Mouse (Mus musculus): ENCODE data around the gene Phf21a.

Phf21a gene

DNA sequence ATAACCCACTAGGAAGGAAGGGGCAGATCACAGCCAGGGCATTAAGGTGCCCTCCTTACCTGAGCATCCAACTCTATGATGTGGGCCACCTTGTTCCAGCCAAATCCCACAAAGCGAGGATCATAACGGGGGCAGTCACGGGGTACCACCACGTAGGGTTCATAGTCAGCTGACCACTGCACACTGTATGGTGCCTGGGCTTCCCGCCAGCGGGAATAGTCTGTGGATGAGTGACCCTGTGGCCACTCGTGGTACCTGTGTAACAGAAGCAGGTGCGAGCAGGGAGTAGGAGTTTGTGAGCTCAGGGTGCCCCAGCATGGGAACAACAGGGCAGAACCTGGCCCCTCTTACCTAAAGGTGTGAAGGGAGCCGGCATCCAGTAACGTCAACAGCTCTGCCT is 272.7 kb downstream of the Phf21a start:
- no peak for DNase-seq

DNA sequence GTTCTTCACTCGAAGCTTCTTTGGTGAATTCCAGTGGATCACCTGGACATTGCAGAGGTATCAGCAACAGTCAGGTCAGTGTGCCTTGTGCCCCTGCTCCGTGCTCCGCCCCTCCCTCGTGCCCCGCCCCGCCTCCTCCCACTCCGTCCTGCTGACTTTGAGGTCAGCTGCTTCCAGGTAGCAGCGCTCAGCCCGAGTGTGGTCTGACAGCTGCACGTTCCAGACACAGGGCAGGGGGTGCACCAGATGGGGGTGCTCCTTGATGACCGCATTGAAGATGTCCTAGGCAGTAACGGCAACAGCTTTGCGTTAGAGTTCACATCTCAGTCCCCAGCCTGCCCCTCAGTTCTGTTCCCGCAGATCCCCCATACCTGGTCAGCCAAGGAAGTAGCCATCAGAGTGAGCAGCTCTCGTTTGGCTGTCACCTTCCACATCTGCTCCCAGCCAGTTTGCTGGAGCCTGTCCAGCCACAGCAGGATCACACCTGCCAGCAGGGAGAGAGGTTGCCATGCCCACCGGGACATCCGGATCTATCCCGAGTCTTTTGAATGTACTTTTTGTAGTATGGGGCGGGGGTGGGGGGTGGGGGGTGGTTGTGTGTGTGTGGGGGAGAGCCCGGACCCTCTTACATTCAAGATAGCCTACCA is 274.6 kb downstream of the Phf21a start:
- DNase-seq: no peak

DNA sequence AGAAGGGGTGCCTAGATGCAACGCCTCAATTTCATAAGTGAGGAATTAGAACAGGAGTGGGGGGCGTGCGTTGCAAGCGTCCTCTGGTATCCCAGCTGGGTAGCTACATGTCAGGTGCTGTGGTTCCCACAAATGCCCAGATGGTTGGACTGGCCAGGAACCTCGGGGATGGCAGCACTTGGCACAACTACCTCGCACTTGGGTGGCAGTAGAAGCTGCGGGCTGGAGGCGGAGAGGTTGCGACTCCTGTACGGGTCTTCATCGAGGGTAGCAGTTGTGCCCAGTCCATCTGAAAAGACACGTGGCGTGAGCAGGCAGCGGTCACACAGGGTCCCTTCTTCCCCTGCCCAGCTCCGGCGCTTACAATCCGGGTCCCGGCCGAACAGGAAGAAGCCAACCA is 277.5 kb downstream of the Phf21a start:
- DNase-seq: no peak

- peak; percentile 79 for DNase-seq
These were observed 278.2 kb downstream of the Phf21a start for GRCm38 (mm10) chr2:92370821-92371805.

GRCm38 (mm10) chr2:92371971-92372690 is 279.2 kb downstream of the Phf21a start:
- DNase-seq: peak; percentile 12

- DNase-seq: peak; percentile 72
These were observed 280.0 kb downstream of the Phf21a start for GRCm38 (mm10) chr2:92372767-92373436.

DNA sequence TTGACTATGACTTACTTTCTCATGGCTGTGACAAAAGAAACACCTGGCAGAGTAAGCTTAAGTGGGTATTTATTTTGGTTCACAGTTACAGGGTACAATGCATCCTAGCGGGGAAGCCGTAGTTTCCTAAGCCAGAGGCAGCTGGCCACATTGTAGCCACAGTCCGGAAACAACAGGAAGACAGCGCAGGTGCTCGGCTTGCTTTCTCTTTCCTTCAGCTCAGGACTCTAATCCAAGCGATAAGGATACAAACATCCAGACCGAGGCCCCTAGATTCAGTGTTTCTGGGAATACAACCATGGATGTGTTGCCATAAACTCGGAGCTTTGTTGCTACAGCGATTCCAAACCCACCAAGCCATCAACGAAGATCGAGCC is 280.5 kb downstream of the Phf21a start:
- no peak for DNase-seq

GRCm38 (mm10) chr2:92374514-92374913 is 281.6 kb downstream of the Phf21a start, which contains the start of the genes Pex16 and Large2:
Gene Pex16 (plus strand): TSS chr2:92374676.
Gene Large2 (minus strand): TSS chr2:92374869.
- peak; percentile 31 for DNase-seq

GRCm38 (mm10) chr2:92375099-92375623 is 282.2 kb downstream of the Phf21a start:
- DNase-seq: peak; percentile 94

DNA sequence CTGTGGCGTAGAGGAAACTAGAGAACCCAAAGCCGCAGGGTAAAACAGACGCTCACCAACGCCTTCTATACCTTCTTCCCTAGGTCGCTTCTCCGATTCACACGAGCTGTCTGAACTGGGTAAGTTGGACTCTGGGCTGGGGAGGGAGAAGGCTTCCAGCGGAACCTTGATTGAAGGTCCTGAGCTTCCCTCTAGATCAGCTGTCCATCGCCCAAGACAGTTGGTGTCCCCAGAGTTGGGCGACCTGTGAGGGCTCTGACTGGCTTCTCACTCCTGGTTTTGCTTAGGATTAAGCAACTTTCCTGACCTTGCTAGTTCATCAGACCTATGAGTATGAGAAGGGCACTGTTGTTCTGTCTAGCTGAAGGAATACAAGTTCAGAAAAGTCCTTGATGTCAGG is 282.9 kb downstream of the Phf21a start:
- no peak for DNase-seq

GRCm38 (mm10) chr2:92376300-92376699 is 283.4 kb downstream of the Phf21a start:
- DNase-seq: no peak

DNA sequence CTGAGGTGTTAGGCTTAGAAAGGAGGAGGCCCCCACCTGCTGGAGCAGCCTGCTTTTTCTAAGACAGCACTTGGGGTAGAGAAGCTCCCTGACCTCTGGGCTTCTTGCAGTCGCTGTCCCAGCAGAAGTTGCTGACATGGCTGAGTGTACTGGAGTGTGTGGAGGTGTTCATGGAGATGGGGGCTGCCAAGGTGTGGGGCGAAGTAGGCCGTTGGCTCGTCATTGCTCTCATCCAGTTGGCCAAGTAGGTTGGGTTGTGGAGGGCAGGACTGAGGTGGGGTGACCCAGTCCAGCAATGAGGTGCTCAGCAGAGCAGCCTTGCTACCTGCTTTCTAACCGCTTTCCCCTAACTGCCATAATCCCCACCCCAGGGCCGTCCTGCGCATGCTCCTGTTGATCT is 284.4 kb downstream of the Phf21a start:
- DNase-seq: no peak

DNA sequence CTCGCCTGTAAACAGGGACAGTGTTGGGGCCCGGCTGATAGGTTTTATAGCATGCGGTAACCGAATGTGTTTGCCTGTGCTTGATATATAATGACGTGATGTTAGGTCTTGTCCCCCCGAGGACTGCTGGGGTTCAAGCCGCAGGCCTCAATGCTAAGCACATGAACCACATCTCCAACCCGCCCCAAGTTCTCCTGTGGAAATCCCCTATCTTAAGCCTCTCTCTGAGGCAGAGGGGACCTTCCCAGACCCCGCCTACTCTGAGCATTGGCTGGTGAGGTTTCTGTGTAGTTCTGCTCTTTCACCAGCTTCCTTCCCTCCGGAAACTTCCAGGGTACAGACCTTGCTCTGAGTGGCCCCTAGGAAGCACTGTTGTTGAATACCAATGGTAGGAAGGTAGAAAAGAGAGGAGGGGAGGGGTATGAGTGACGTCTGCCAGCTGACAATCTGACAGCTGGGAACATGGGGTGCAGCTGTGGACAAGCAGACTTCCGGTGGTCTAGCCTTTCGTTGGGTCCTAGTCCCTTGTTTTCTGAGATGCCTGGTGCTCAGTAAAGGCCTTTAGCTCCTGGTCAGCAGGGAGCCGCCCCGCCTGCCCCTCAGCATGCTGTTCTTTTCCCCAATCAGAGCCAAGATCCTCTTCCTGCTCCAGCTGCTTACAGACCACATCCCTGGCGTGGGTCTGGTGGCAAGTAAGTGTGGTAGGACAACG is 287.0 kb downstream of the Phf21a start:
- DNase-seq: no peak

DNA sequence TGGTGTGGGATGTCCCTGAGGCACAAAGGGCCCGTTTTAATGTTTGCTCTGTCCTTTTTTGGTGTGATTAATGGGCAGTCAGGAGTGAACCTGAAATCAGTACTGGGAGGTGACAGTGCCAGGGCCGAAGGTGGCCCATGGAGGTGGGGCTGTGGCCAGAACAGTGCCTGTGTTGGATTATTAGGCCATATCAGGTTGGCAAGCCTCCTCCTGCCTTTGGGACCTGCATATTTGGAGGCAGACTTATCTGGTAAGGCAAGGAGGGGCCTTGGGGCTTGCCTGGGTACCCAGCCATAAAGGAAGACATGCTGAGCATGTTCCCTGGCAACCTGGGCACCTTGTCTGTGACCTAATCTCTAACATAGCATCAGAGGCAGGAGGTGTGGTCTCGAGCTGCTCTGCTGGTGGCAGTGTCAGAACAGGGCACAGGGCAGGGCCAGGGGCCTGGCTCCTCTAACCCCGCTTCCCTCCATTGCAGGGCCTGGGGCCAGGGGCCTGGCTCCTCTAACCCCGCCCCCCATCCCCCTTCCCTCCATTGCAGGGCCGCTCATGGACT is 287.7 kb downstream of the Phf21a start:
- no peak for DNase-seq

DNA sequence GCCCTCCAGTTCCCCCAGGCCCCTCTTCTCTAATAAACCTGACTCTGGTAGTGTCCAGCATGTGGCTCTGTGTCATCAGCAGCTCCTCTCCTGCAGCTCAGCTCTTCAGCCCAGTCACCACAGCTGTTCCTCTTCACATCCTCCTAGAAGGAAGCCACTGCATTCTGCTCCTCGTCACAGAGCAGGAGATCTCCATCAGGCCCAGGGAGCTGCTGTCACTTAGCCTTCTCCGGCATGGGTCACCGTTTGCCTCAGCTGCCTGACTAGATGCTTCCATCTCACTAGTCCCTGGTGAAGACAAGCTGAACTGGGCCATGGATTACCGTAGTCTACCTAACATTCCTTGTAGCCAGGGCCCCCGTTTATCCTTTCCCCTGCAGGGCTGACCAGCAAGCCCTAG is 288.2 kb downstream of the Phf21a start:
- DNase-seq: no peak

- no peak for DNase-seq
These were observed 289.1 kb downstream of the Phf21a start, which contains the start of gene 1700029I15Rik for GRCm38 (mm10) chr2:92381901-92382588. Gene 1700029I15Rik (plus strand): TSS chr2:92382538.

- no peak for DNase-seq
These were observed 289.8 kb downstream of the Phf21a start for GRCm38 (mm10) chr2:92382759-92383158.

DNA sequence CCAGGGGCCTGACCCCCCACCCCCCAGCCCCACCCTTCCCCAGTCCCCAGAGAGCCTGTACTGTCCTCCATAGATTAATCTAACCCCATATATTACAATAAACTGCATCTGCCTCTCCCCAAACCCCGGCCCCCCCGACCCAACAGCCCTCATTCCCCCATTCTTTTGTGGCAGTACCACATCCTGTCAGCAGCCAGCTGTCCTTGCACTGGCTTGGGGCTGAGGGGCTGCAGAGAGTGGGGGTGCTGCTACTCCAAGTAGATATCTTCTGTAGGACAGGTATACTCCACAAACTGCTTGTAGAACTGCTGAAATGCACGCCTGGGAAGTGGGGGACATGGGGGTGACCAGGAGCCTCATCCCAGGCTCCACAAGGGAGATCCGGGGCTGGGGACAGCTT is 291.2 kb downstream of the Phf21a start:
- no peak for DNase-seq

DNA sequence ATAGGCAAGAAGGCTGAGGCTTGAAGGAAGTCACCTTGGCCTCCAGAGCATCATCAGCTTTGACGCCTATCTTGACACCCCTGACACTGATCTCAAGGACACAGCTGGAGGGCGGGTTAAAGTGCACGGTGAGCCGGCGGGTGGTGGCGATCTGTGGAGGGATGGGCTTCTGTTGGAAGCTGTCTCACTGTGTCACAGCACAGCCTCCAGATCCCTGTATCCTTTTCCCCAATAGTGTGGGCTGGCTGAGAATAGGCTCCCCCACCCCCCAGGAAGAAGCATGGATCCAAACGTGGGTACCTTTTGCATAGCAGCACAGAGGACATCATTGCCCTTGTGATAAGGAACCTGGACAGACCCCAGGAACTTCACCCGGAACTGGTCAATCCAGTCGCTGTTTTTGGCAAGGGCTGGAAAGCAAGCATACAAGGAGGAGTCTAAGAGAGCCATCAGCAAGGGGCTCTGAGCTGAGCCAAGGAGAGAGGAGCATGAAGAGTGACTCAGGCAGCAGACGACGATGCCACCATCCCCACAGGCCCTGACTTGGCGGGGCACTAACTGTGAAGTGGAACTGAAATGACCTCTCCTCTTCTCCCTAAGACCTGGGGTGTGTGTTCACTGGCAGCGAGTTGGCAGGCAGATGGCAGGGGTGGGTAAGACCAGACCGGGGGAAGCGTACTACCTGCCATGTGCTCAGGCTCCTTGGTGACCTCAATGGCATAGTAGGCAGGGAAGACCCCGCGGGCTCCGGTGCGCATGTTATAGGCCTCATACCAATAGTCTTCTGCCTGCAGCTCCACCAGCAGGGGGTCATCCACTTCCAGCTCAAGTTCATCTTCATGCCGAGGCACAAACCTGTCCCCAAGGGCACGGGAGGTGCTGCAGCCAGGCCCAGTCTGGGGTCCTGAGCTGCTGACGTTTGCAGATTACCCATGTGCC is 292.5 kb downstream of the Phf21a start:
- DNase-seq: no peak
